17 mouse cellular contexts compared by ENCODE assay signal in genomic region chr17:3932071-3932470, GRCm38 (mm10).
DNase-seq lines count a peak whose midpoint lies in the region; ATAC-seq and TF ChIP-seq lines count a peak whose summit lies in the region.
"Had no signal": no experiment of that assay in that cellular context is flagged by ENCODE, and none has a peak within 500 bp of the region (broad histone marks: within the 10 kb centered on the region; RNA-seq: fewer than 3 reads in every experiment).

No protein-coding gene starts in this region.

- peak; percentile 20; the same call in 1 of the 2 replicates for TF ChIP-seq CTCF in heart, adult 2 months (IDR thresholded peaks at IDR 0.05)

- H3K9me3 ChIP-seq in forebrain, embryonic 11.5 days (ENCODE audit: control insufficient read depth, low read length), result no peaks in the 10 kb centered on the region
- H3K9me3 ChIP-seq: embryonic facial prominence, embryonic 12.5 days; forebrain, embryonic 15.5 days; midbrain, embryonic 15.5 days had no signal

- no peak for TF ChIP-seq EP300 in heart, adult 2 months (IDR thresholded peaks at IDR 0.05; ENCODE audit: insufficient read depth, low read depth, low read length)

- no peaks in the 10 kb centered on the region for H3K36me3 ChIP-seq in heart, adult 2 months (ENCODE audit: control insufficient read depth, insufficient read depth, low read length)
- no peaks in the 10 kb centered on the region for H3K36me3 ChIP-seq in forebrain, embryonic 11.5 days (ENCODE audit: control insufficient read depth, insufficient read depth, low read length)
- H3K36me3 ChIP-seq: embryonic facial prominence, embryonic 12.5 days; forebrain, embryonic 15.5 days; midbrain, embryonic 15.5 days had no signal

- no peak for ATAC-seq in forebrain, embryonic 11.5 days (replicated peaks; ENCODE audit: low FRiP score)
- ATAC-seq: activated CD4-positive, CD25-positive, alpha-beta regulatory T cell, adult 4 months; forebrain, embryonic 15.5 days; midbrain, embryonic 15.5 days had no signal

- H3K79me2 ChIP-seq in heart, adult 2 months (replicated peaks; ENCODE audit: control insufficient read depth, insufficient read depth, low read length), result no peaks in the 10 kb centered on the region

- H3K4me3 ChIP-seq in heart, adult 2 months, result no peak overlapping the region
- H3K4me3 ChIP-seq in forebrain, embryonic 11.5 days (ENCODE audit: low read depth, low read length), result no peak overlapping the region
- H3K4me3 ChIP-seq: embryonic facial prominence, embryonic 12.5 days; forebrain, embryonic 15.5 days; midbrain, embryonic 15.5 days had no signal

- no peaks in the 10 kb centered on the region for H3K27me3 ChIP-seq in heart, adult 2 months (ENCODE audit: control insufficient read depth, insufficient read depth, low read length)
- no peaks in the 10 kb centered on the region for H3K27me3 ChIP-seq in forebrain, embryonic 11.5 days (ENCODE audit: control insufficient read depth, insufficient read depth, low read length)
- H3K27me3 ChIP-seq: embryonic facial prominence, embryonic 12.5 days; forebrain, embryonic 15.5 days; midbrain, embryonic 15.5 days had no signal

- H3K4me1 ChIP-seq in heart, adult 2 months (ENCODE audit: control insufficient read depth, insufficient read depth, low read length), result no peaks in the 10 kb centered on the region
- H3K4me1 ChIP-seq in forebrain, embryonic 11.5 days (replicated peaks; ENCODE audit: control insufficient read depth, insufficient read depth, low read length), result 0 out of 2 replicates have a peak, but pooled peaks cover 4% of the 10 kb centered on the region
- H3K4me1 ChIP-seq: embryonic facial prominence, embryonic 12.5 days had no signal

- H3K4me2 ChIP-seq in forebrain, embryonic 11.5 days (ENCODE audit: low read depth, low read length, severe bottlenecking), result no peak overlapping the region
- H3K4me2 ChIP-seq: embryonic facial prominence, embryonic 12.5 days; forebrain, embryonic 15.5 days; midbrain, embryonic 15.5 days had no signal

- WGBS in heart, adult 2 months, result 77% methylated on average over 5 of the region's 5 CpGs
- WGBS in forebrain, embryonic 11.5 days, result 75% methylated on average over 5 of the region's 5 CpGs

- no peak for TF ChIP-seq POLR2A in heart, adult 2 months (IDR thresholded peaks at IDR 0.05; ENCODE audit: insufficient read depth, low read depth, low read length)

- intact Hi-C loops in heart, adult 2 months (cut with DNase I), result no loop called here
- intact Hi-C loops in left cerebral cortex, postnatal 4 days (cut with DNase I), result no loop called here
- intact Hi-C loops in left cerebral cortex, postnatal 36 days (cut with DNase I), result no loop called here

- no peak overlapping the region for H3K27ac ChIP-seq in heart, adult 2 months
- H3K27ac ChIP-seq in forebrain, embryonic 11.5 days (ENCODE audit: low read depth, low read length), result no peak overlapping the region
- H3K27ac ChIP-seq: embryonic facial prominence, embryonic 12.5 days; forebrain, embryonic 15.5 days had no signal

- DNase-seq in heart, adult 2 months, result no peak
- no peak for DNase-seq in heart, adult 9 months (ENCODE audit: low spot score in 2 of 2)
- peak; percentile 25 for DNase-seq in left cerebral cortex, postnatal 4 days
- DNase-seq in left cerebral cortex, postnatal 36 days (ENCODE audit: low spot score in 2 of 2), result no peak
- peak; percentile 3 for DNase-seq in 416B (ENCODE audit: low read depth)
- DNase-seq in R1 (ENCODE audit: low read depth, low spot score), result peak; percentile 15
- DNase-seq in heart, adult 18-20 months, result no peak
- DNase-seq in forebrain, embryonic 11.5 days (ENCODE audit: low spot score), result no peak
- DNase-seq: cerebellum, adult 18-20 months; gastrocnemius, postnatal 25 days; heart, postnatal 10 days; kidney, adult 11 months; thymus, postnatal 25 days had no signal

- no peak overlapping the region for H3K9ac ChIP-seq in heart, adult 2 months (ENCODE audit: low read depth, low read length)
- no peak overlapping the region for H3K9ac ChIP-seq in forebrain, embryonic 11.5 days (ENCODE audit: low read length)
- H3K9ac ChIP-seq: embryonic facial prominence, embryonic 12.5 days; forebrain, embryonic 15.5 days; midbrain, embryonic 15.5 days had no signal

Comparison
In these comparisons a context has a peak if more than half of its experiments do, and no peak if none do; other contexts are left out.
1. DNase-seq: peak in left cerebral cortex, postnatal 4 days (single experiment), 416B (single experiment) and R1 (single experiment); none in heart, adult 2 months (0 of 2), heart, adult 9 months (0 of 2), left cerebral cortex, postnatal 36 days (0 of 2), heart, adult 18-20 months (0 of 2) and forebrain, embryonic 11.5 days (single experiment).